Mouse (Mus musculus): ENCODE data around the gene Adamts2. TPM values are rescaled to one million over a fixed set of nuclear protein-coding genes. Genes with fewer than 3 reads are reported as not detected.

Adamts2 gene
- total RNA-seq, 2 experiments from 2014 or later = not detected

GRCm38 (mm10) chr11:50669542-50670362 lies 67.9 kb downstream of the Adamts2 start:
- no peak for ATAC-seq (replicated peaks; ENCODE audit: poor library complexity, severe bottlenecking)

GRCm38 (mm10) chr11:50670363-50670725 lies 68.5 kb downstream of the Adamts2 start:
- no peak for ATAC-seq (replicated peaks; ENCODE audit: poor library complexity, severe bottlenecking)

- no peak for ATAC-seq (replicated peaks; ENCODE audit: poor library complexity, severe bottlenecking)
These were observed 69.0 kb downstream of the Adamts2 start for GRCm38 (mm10) chr11:50670881-50671280.

GRCm38 (mm10) chr11:50671376-50671775 lies 69.5 kb downstream of the Adamts2 start:
- no peak for ATAC-seq (replicated peaks; ENCODE audit: poor library complexity, severe bottlenecking)

- ATAC-seq (replicated peaks; ENCODE audit: poor library complexity, severe bottlenecking) = no peak
These were observed 70.0 kb downstream of the Adamts2 start for GRCm38 (mm10) chr11:50671820-50672310.

GRCm38 (mm10) chr11:50672866-50673265 lies 71.0 kb downstream of the Adamts2 start:
- no peak for ATAC-seq (replicated peaks; ENCODE audit: poor library complexity, severe bottlenecking)

- ATAC-seq (replicated peaks; ENCODE audit: poor library complexity, severe bottlenecking) = no peak
These were observed 71.8 kb downstream of the Adamts2 start for GRCm38 (mm10) chr11:50673525-50674250.

- no peak for ATAC-seq (replicated peaks; ENCODE audit: poor library complexity, severe bottlenecking)
These were observed 72.5 kb downstream of the Adamts2 start for GRCm38 (mm10) chr11:50674390-50674789.

GRCm38 (mm10) chr11:50678650-50679049 lies 76.8 kb downstream of the Adamts2 start:
- ATAC-seq (replicated peaks; ENCODE audit: poor library complexity, severe bottlenecking) = no peak

- no peak for ATAC-seq (replicated peaks; ENCODE audit: poor library complexity, severe bottlenecking)
These were observed 80.1 kb downstream of the Adamts2 start for GRCm38 (mm10) chr11:50681940-50682339.

- no peak for ATAC-seq (replicated peaks; ENCODE audit: poor library complexity, severe bottlenecking)
These were observed 81.9 kb downstream of the Adamts2 start for GRCm38 (mm10) chr11:50683821-50684220.

- no peak for ATAC-seq (replicated peaks; ENCODE audit: poor library complexity, severe bottlenecking)
These were observed 86.7 kb downstream of the Adamts2 start for GRCm38 (mm10) chr11:50688584-50688983.

- ATAC-seq (replicated peaks; ENCODE audit: poor library complexity, severe bottlenecking) = no peak
These were observed 87.8 kb downstream of the Adamts2 start for GRCm38 (mm10) chr11:50689672-50690071.

GRCm38 (mm10) chr11:50699971-50700370 lies 98.1 kb downstream of the Adamts2 start:
- no peak for ATAC-seq (replicated peaks; ENCODE audit: poor library complexity, severe bottlenecking)

- ATAC-seq (replicated peaks; ENCODE audit: poor library complexity, severe bottlenecking) = no peak
These were observed 98.6 kb downstream of the Adamts2 start for GRCm38 (mm10) chr11:50700496-50700895.

- no peak for ATAC-seq (replicated peaks; ENCODE audit: poor library complexity, severe bottlenecking)
These were observed 101.5 kb downstream of the Adamts2 start for GRCm38 (mm10) chr11:50703397-50703796.

- ATAC-seq (replicated peaks; ENCODE audit: poor library complexity, severe bottlenecking) = no peak
These were observed 102.6 kb downstream of the Adamts2 start for GRCm38 (mm10) chr11:50704511-50704910.

GRCm38 (mm10) chr11:50707259-50707658 lies 105.4 kb downstream of the Adamts2 start:
- ATAC-seq (replicated peaks; ENCODE audit: poor library complexity, severe bottlenecking) = no peak

GRCm38 (mm10) chr11:50713610-50714202 lies 111.8 kb downstream of the Adamts2 start:
- ATAC-seq (replicated peaks; ENCODE audit: poor library complexity, severe bottlenecking) = no peak

- no peak for ATAC-seq (replicated peaks; ENCODE audit: poor library complexity, severe bottlenecking)
These were observed 113.2 kb downstream of the Adamts2 start for GRCm38 (mm10) chr11:50715091-50715490.

GRCm38 (mm10) chr11:50717381-50717897 lies 115.6 kb downstream of the Adamts2 start:
- no peak for ATAC-seq (replicated peaks; ENCODE audit: poor library complexity, severe bottlenecking)
